Mouse (Mus musculus): ENCODE results near the gene Rtn4r. TPM values are rescaled to one million over a fixed set of nuclear protein-coding genes. Genes with fewer than 3 reads are reported as not detected.

Gene Rtn4r
- polyA plus RNA-seq, 1 experiment from 2014 or later = 0.72 TPM

- Histone ChIP-seq H3K9me3 (no peaks in the 10 kb centered on the region), H3K4me1 (peaks cover 36% of the 10 kb centered on the region), H3K9ac (no peak overlapping the region), H3K36me3 (no peaks in the 10 kb centered on the region), H3K27ac (replicated peaks) (0 out of 2 replicates have a peak overlapping the region, but pooled peaks have one; percentile 5), H3K27me3 (replicated peaks) (peaks cover 20% of the 10 kb centered on the region), H3K4me2 (no peak overlapping the region), H3K4me3 (no peak overlapping the region)
- 65% methylated on average over 7 of the region's 7 CpGs for WGBS
- ATAC-seq (ENCODE audit: extremely low read depth, insufficient number of reproducible peaks, low FRiP score, low TSS enrichment) = no peak
Measured at GRCm38 (mm10) chr16:18160514-18160913, 33.1 kb downstream of the Rtn4r start.

DNA sequence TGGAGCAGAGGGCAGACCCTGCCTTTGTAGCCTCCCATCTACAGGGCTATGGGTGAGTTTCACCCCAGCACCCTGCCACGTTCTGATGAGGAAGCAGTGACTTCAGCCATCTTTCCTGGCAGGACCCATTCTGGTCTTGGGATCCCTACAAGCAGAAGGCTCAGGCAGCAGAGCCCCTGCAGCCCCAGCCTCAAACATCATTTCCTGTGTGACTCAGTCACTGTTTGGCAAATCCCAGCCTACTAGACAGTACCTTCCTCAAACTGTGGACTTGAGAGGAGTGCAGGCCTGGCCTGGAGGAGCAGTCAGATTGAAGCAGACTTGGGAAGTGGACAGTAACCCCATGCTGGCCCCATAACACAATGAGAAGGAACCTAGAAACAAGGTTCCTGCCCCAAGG, 33.7 kb downstream of the Rtn4r start:
- Histone ChIP-seq H3K4me3 (no peak overlapping the region), H3K4me1 (peaks cover 34% of the 10 kb centered on the region), H3K9me3 (no peaks in the 10 kb centered on the region), H3K9ac (no peak overlapping the region), H3K27me3 (replicated peaks) (peaks cover 22% of the 10 kb centered on the region), H3K36me3 (no peaks in the 10 kb centered on the region), H3K27ac (replicated peaks) (no peak overlapping the region), H3K4me2 (no peak overlapping the region)
- ATAC-seq (ENCODE audit: extremely low read depth, insufficient number of reproducible peaks, low FRiP score, low TSS enrichment) = no peak
- 48% methylated on average over 1 of the region's 1 CpGs for WGBS

- 29% methylated on average over 2 of the region's 2 CpGs for WGBS
- Histone ChIP-seq H3K27me3 (replicated peaks) (peaks cover 10% of the 10 kb centered on the region), H3K9ac (no peak overlapping the region), H3K36me3 (no peaks in the 10 kb centered on the region), H3K9me3 (no peaks in the 10 kb centered on the region), H3K4me1 (peaks cover 26% of the 10 kb centered on the region), H3K4me2 (no peak overlapping the region), H3K4me3 (no peak overlapping the region), H3K27ac (replicated peaks) (no peak overlapping the region)
- ATAC-seq (ENCODE audit: extremely low read depth, insufficient number of reproducible peaks, low FRiP score, low TSS enrichment) = no peak
Measured at GRCm38 (mm10) chr16:18164642-18165238, 37.3 kb downstream of the Rtn4r start.

DNA sequence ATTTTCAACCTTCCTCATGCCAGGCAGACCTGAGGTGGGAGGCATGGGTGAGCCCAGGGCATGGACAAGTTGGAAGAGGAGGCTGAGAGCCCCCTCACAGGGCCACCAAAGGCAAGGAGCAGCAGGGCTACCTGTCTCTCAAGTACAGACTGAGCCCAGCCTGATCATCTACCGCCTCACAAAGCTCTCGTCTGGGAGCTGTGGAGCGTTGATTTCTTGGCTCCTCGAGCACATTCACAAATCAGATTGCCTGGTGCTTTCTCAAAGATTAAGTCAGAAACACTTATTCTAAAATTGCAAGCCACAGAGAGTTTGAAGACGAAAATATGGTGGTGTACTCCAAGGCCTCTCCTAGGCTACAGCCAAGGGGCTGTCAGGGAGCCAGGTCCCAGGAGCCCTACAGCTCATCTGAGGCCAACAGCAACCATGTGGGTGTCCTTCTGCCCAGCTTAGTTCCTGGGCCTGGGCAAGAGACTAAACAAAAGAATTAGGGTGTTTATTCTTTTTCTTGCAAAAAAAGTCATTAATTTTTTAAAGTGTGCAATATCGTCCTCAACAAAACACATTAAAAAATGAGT, 39.3 kb downstream of the Rtn4r start:
- Histone ChIP-seq H3K36me3 (no peaks in the 10 kb centered on the region), H3K4me1 (peaks cover 8% of the 10 kb centered on the region), H3K9ac (no peak overlapping the region), H3K4me3 (no peak overlapping the region), H3K27me3 (replicated peaks) (peaks cover 21% of the 10 kb centered on the region), H3K27ac (replicated peaks) (no peak overlapping the region), H3K9me3 (no peaks in the 10 kb centered on the region), H3K4me2 (no peak overlapping the region)
- no peak for ATAC-seq (ENCODE audit: extremely low read depth, insufficient number of reproducible peaks, low FRiP score, low TSS enrichment)
- WGBS = 69% methylated on average over 6 of the region's 6 CpGs

DNA sequence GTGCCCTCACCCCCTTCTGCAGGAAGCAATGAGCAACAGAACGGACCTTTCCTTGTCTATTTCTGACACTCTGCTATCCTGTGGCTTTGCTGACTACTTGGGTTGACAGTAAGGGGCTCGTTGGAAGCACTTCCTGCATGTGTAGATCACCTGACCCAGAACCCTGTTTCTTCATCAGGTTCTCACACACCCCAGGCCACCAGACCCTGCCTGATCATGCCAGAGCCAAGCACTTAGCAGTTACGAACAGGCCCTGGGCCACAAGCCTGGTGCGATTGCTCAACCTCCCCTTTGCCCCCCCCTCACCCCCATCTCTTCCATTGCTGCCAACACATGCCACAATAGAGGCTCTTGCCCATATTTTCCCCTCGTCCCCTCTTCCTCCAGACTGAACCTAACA, 41.7 kb downstream of the Rtn4r start:
- no peaks in the 10 kb centered on the region for H3K36me3 ChIP-seq
- peaks cover 17% of the 10 kb centered on the region for H3K4me1 ChIP-seq
- WGBS = 62% methylated on average over 5 of the region's 5 CpGs
- no peak overlapping the region for H3K9ac ChIP-seq
- H3K4me2 ChIP-seq = no peak overlapping the region
- H3K4me3 ChIP-seq = no peak overlapping the region
- H3K9me3 ChIP-seq = no peaks in the 10 kb centered on the region
- no peak overlapping the region for H3K27ac ChIP-seq (replicated peaks)
- no peak for ATAC-seq (ENCODE audit: extremely low read depth, insufficient number of reproducible peaks, low FRiP score, low TSS enrichment)
- peaks cover 41% of the 10 kb centered on the region for H3K27me3 ChIP-seq (replicated peaks)

GRCm38 (mm10) chr16:18169776-18170175, 42.3 kb downstream of the Rtn4r start:
- no peak overlapping the region for H3K4me3 ChIP-seq
- ATAC-seq (ENCODE audit: extremely low read depth, insufficient number of reproducible peaks, low FRiP score, low TSS enrichment) = no peak
- 62% methylated on average over 3 of the region's 3 CpGs for WGBS

DNA sequence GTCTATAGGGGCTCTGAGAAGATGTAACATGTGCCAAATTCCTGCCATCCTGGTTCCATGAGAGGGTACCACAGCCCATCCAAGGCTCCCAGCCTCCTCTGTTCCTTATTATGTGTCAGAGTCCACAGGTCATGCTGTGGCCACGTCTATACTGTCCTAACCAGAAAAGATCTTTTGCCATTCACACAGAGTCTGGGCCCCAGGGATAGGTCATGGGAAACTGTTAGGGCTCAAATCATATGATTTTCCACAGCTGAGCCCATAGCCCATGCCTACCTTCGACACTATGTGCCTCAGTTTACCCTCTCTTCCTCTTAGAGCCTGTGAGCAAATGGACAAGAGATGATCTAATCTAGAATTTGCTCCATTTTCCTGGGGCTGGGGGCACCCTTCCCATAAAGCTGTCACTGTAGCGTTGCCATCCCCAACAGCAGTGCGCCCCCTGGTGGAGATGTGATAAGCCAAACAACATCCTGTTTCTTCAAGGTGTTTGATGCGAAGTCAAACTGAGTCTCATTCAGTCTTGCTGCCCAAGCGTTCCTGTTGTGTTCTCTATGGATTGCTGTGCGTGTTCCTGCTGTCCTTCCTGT, 44.9 kb downstream of the Rtn4r start:
- peaks cover 49% of the 10 kb centered on the region for H3K27me3 ChIP-seq (replicated peaks)
- H3K27ac ChIP-seq (replicated peaks) = no peak overlapping the region
- no peak overlapping the region for H3K4me3 ChIP-seq
- no peaks in the 10 kb centered on the region for H3K9me3 ChIP-seq
- no peak overlapping the region for H3K4me2 ChIP-seq
- no peaks in the 10 kb centered on the region for H3K36me3 ChIP-seq
- no peak overlapping the region for H3K9ac ChIP-seq
- 13% methylated on average over 7 of the region's 7 CpGs for WGBS
- H3K4me1 ChIP-seq = peaks cover 26% of the 10 kb centered on the region
- ATAC-seq (ENCODE audit: extremely low read depth, insufficient number of reproducible peaks, low FRiP score, low TSS enrichment) = no peak

More at GRCm38 (mm10) chr16:18169776-18170175, 42.3 kb downstream of the Rtn4r start:
- Histone ChIP-seq H3K27me3 (replicated peaks) (peaks cover 46% of the 10 kb centered on the region), H3K36me3 (no peaks in the 10 kb centered on the region), H3K4me2 (no peak overlapping the region), H3K27ac (replicated peaks) (no peak overlapping the region), H3K9me3 (no peaks in the 10 kb centered on the region), H3K9ac (no peak overlapping the region), H3K4me1 (peaks cover 14% of the 10 kb centered on the region)

DNA sequence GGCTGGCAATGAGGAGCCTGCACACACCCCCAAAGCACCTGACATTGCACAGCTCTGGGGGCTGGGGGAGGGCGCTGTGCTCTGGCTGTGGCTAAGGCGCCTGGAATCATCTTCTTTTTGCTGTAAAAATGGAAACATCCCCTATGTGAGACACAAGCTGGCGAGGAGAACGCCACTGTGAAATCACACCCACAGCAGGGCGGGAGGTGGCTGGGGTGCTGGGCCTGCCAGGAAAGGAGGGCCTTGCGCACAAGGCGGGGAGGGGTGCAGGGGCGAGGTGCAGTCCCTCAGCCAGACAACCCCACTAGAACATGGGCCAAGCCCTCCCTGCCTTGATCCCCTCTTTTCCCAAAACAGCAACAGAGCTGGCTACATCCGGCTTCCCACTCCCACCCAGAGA, 45.8 kb downstream of the Rtn4r start:
- no peak overlapping the region for H3K27ac ChIP-seq (replicated peaks)
- no peak for ATAC-seq (ENCODE audit: extremely low read depth, insufficient number of reproducible peaks, low FRiP score, low TSS enrichment)
- peaks cover 54% of the 10 kb centered on the region for H3K27me3 ChIP-seq (replicated peaks)
- no peak overlapping the region for H3K9ac ChIP-seq
- no peaks in the 10 kb centered on the region for H3K36me3 ChIP-seq
- H3K4me3 ChIP-seq = no peak overlapping the region
- WGBS = 82% methylated on average over 9 of the region's 9 CpGs
- no peaks in the 10 kb centered on the region for H3K9me3 ChIP-seq
- peaks cover 26% of the 10 kb centered on the region for H3K4me1 ChIP-seq
- no peak overlapping the region for H3K4me2 ChIP-seq

DNA sequence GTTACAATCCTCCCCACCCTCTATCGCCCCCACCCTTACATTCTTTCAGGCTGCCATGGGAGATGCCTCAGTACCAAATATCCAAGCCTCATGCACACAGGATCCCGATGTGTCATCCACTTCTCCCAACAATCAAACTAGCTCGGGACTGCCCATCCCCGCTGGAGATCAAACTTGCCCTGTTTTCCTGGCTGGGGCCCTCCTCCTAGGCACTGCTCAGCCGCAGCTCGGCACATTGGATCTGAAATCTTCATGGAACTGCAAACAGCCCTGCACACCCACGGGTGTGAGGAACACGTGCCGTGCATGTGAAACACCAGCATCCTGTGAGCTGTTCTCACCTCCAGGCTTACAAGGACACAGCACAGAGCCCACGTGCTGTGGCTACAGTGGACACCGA, 46.3 kb downstream of the Rtn4r start:
- Histone ChIP-seq H3K4me2 (no peak overlapping the region), H3K4me3 (no peak overlapping the region), H3K9ac (no peak overlapping the region), H3K27me3 (replicated peaks) (peaks cover 58% of the 10 kb centered on the region), H3K36me3 (no peaks in the 10 kb centered on the region), H3K4me1 (peaks cover 22% of the 10 kb centered on the region), H3K9me3 (no peaks in the 10 kb centered on the region), H3K27ac (replicated peaks) (no peak overlapping the region)
- 50% methylated on average over 11 of the region's 11 CpGs for WGBS
- no peak for ATAC-seq (ENCODE audit: extremely low read depth, insufficient number of reproducible peaks, low FRiP score, low TSS enrichment)

GRCm38 (mm10) chr16:18175817-18176541, 48.5 kb downstream of the Rtn4r start:
- WGBS = 34% methylated on average over 6 of the region's 6 CpGs
- H3K27ac ChIP-seq (replicated peaks) = no peak overlapping the region
- H3K9me3 ChIP-seq = no peaks in the 10 kb centered on the region
- no peak overlapping the region for H3K9ac ChIP-seq
- H3K4me3 ChIP-seq = no peak overlapping the region
- no peaks in the 10 kb centered on the region for H3K36me3 ChIP-seq
- H3K4me1 ChIP-seq = peaks cover 23% of the 10 kb centered on the region
- H3K4me2 ChIP-seq = no peak overlapping the region
- ATAC-seq (ENCODE audit: extremely low read depth, insufficient number of reproducible peaks, low FRiP score, low TSS enrichment) = no peak
- peaks cover 63% of the 10 kb centered on the region for H3K27me3 ChIP-seq (replicated peaks)

GRCm38 (mm10) chr16:18176758-18177157, 49.3 kb downstream of the Rtn4r start:
- H3K27ac ChIP-seq (replicated peaks) = no peak overlapping the region
- H3K4me2 ChIP-seq = no peak overlapping the region
- H3K9ac ChIP-seq = no peak overlapping the region
- no peak overlapping the region for H3K4me3 ChIP-seq
- WGBS = 82% methylated on average over 4 of the region's 4 CpGs
- peaks cover 56% of the 10 kb centered on the region for H3K27me3 ChIP-seq (replicated peaks)
- no peak for ATAC-seq (ENCODE audit: extremely low read depth, insufficient number of reproducible peaks, low FRiP score, low TSS enrichment)
- H3K4me1 ChIP-seq = peaks cover 31% of the 10 kb centered on the region
- no peaks in the 10 kb centered on the region for H3K9me3 ChIP-seq
- H3K36me3 ChIP-seq = no peaks in the 10 kb centered on the region

Data from heart, embryonic 13.5 days (tissue).